Mouse (Mus musculus) lung, embryonic 14.5 days (tissue): ENCODE measurements at regions not wholly inside any gene's neighbourhood (a gene's known extent, or its start where the extent isn't known, plus 50 kb on each side); places are given as distances from the start of the nearest gene placed in this dataset.
"Not testable (repeated sequence)": the region's sequence is repeated elsewhere in the genome, so short reads cannot be mapped to it uniquely, and the experiment has no call there.

Experiments used
- ATAC-seq: fragments of 200-750 bp; cut with Nextera tagmentation; 2 replicates; pipeline ENCODE4 v1.8.0; 2017; ENCODE audit warnings: mild to moderate bottlenecking, moderate TSS enrichment, moderate library complexity; ENCODE audit not compliant: insufficient read depth
- DNase-seq: peaks from one replicate; pipeline ENCODE4 v3.0.0-alpha.2; 2015
- H3K27ac ChIP-seq: fragments of 300-500 bp; sonication (generic); 2 replicates; pipeline ENCODE4 v1.5.1; 2014; ENCODE audit warnings: low read depth, mild to moderate bottlenecking, moderate library complexity
- H3K27me3 ChIP-seq: fragments of 300-500 bp; sonication (generic); 2 replicates; pipeline ENCODE4 v1.6.1; 2014; ENCODE audit warnings: low read length, control low read depth; ENCODE audit not compliant: insufficient read depth
- H3K36me3 ChIP-seq: fragments of 300-500 bp; sonication (generic); 2 replicates; pipeline ENCODE4 v1.6.1; 2014; ENCODE audit warnings: control low read depth; ENCODE audit not compliant: insufficient read depth
- H3K4me1 ChIP-seq: fragments of 300-500 bp; sonication (generic); 2 replicates; pipeline ENCODE4 v1.6.1; 2014; ENCODE audit warnings: antibody characterized with exemption, control low read depth; ENCODE audit not compliant: insufficient read depth
- H3K4me2 ChIP-seq: fragments of 300-500 bp; sonication (generic); 2 replicates; pipeline ENCODE4 v1.6.1; 2014; ENCODE audit warnings: mild to moderate bottlenecking
- H3K4me3 ChIP-seq: fragments of 300-500 bp; sonication (generic); 2 replicates; pipeline ENCODE4 v1.5.1; 2014; ENCODE audit warnings: low read depth, low read length
- H3K9ac ChIP-seq: fragments of 300-500 bp; sonication (generic); 2 replicates; pipeline ENCODE4 v1.6.1; 2014
- H3K9me3 ChIP-seq: fragments of 300-500 bp; sonication (generic); 2 replicates; pipeline ENCODE4 v1.6.1; 2016; ENCODE audit warnings: low read depth, low read length, control low read depth
- CTCF ChIP-seq: IDR thresholded peaks from 2 replicates; pipeline ENCODE4 v1.5.1; 2016; ENCODE audit warnings: antibody characterized with exemption, low read depth
- WGBS: fragments of 180-500 bp; shearing (Covaris S2); extraction: QIAGEN DNeasy Blood & Tissue Kit; methylation state at CpG from one replicate; pipeline ENCODE4 v1.1.7; 2014; 5-methylcytosine and 5-hydroxymethylcytosine counted together

GRCm38 (mm10) chr14:14514440-14515172 is 113.5 kb downstream of the Olfr721-ps1 start:
- 77% methylated on average over 1 of the region's 1 CpGs for WGBS
- DNase-seq = no peak
- Histone ChIP-seq H3K9me3 (no peaks in the 10 kb centered on the region), H3K27ac (no peak overlapping the region), H3K4me3 (no peak overlapping the region), H3K9ac (no peak overlapping the region), H3K4me1 (no peaks in the 10 kb centered on the region), H3K36me3 (no peaks in the 10 kb centered on the region), H3K27me3 (no peaks in the 10 kb centered on the region), H3K4me2 (no peak overlapping the region)
- TF ChIP-seq CTCF = no peak
- ATAC-seq = no peak

GRCm38 (mm10) chr14:14515363-14515762 is 114.3 kb downstream of the Olfr721-ps1 start:
- WGBS = 48% methylated on average over 2 of the region's 2 CpGs

GRCm38 (mm10) chr14:14515918-14516317 is 114.8 kb downstream of the Olfr721-ps1 start:
- Histone ChIP-seq H3K9me3 (no peaks in the 10 kb centered on the region), H3K9ac (no peak overlapping the region), H3K27me3 (no peaks in the 10 kb centered on the region), H3K4me2 (no peak overlapping the region), H3K27ac (no peak overlapping the region), H3K4me1 (no peaks in the 10 kb centered on the region), H3K36me3 (no peaks in the 10 kb centered on the region), H3K4me3 (no peak overlapping the region)
- TF ChIP-seq CTCF = no peak
- WGBS = 71% methylated on average over 5 of the region's 5 CpGs
- DNase-seq (no peak), ATAC-seq (no peak)

More at GRCm38 (mm10) chr14:14515363-14515762, 114.3 kb downstream of the Olfr721-ps1 start:
- Histone ChIP-seq H3K9ac (no peak overlapping the region), H3K9me3 (no peaks in the 10 kb centered on the region), H3K27ac (no peak overlapping the region), H3K27me3 (no peaks in the 10 kb centered on the region), H3K4me1 (no peaks in the 10 kb centered on the region), H3K4me3 (no peak overlapping the region), H3K4me2 (no peak overlapping the region), H3K36me3 (no peaks in the 10 kb centered on the region)
- DNase-seq (no peak), ATAC-seq (no peak)
- TF ChIP-seq CTCF = no peak

GRCm38 (mm10) chr14:14518027-14518426 is 116.9 kb downstream of the Olfr721-ps1 start:
- no peak overlapping the region for H3K9ac ChIP-seq
- no peak for TF ChIP-seq CTCF
- 34% methylated on average over 1 of the region's 1 CpGs for WGBS

DNA sequence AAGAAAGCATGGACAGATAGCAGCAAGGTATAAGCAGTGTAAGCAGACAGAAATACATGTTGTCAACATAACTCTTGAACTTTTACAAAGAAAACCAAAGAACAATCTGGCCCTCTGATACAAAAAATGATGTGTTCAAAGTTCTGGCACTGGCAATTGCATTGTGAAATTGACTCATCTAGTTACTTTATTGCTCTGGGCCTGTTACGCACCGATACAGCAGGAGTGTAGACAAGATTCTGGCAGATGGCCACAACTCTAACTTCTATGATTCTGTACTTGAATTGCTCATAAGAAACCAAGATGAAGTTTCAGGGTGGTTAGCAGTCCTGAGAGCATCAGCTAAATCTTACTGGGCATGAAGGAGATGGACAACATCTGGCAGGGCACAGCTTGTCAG is 117.7 kb downstream of the Olfr721-ps1 start:
- DNase-seq (peak; percentile 24), ATAC-seq (no peak)
- H3K4me3 ChIP-seq = no peak overlapping the region
- WGBS = 50% methylated on average over 2 of the region's 2 CpGs
- no peak for TF ChIP-seq CTCF
- no peak overlapping the region for H3K4me2 ChIP-seq
- H3K4me1 ChIP-seq = no peaks in the 10 kb centered on the region
- H3K9ac ChIP-seq = no peak overlapping the region
- H3K36me3 ChIP-seq = no peaks in the 10 kb centered on the region
- no peaks in the 10 kb centered on the region for H3K9me3 ChIP-seq
- no peaks in the 10 kb centered on the region for H3K27me3 ChIP-seq
- no peak overlapping the region for H3K27ac ChIP-seq

More at GRCm38 (mm10) chr14:14518027-14518426, 116.9 kb downstream of the Olfr721-ps1 start:
- no peaks in the 10 kb centered on the region for H3K4me1 ChIP-seq
- no peaks in the 10 kb centered on the region for H3K9me3 ChIP-seq
- H3K4me3 ChIP-seq = no peak overlapping the region
- no peaks in the 10 kb centered on the region for H3K27me3 ChIP-seq
- no peak overlapping the region for H3K4me2 ChIP-seq
- ATAC-seq = no peak
- H3K36me3 ChIP-seq = no peaks in the 10 kb centered on the region
- no peak overlapping the region for H3K27ac ChIP-seq
- no peak for DNase-seq

GRCm38 (mm10) chr14:14520195-14520594 is 119.1 kb downstream of the Olfr721-ps1 start:
- no peaks in the 10 kb centered on the region for H3K9me3 ChIP-seq
- no peak for DNase-seq
- no peak overlapping the region for H3K27ac ChIP-seq
- H3K4me1 ChIP-seq = no peaks in the 10 kb centered on the region
- no peak for TF ChIP-seq CTCF
- H3K27me3 ChIP-seq = no peaks in the 10 kb centered on the region
- no peaks in the 10 kb centered on the region for H3K36me3 ChIP-seq
- ATAC-seq = no peak; the same call in 1 of the 2 replicates
- H3K4me2 ChIP-seq = no peak overlapping the region
- H3K9ac ChIP-seq = no peak overlapping the region
- no peak overlapping the region for H3K4me3 ChIP-seq

DNA sequence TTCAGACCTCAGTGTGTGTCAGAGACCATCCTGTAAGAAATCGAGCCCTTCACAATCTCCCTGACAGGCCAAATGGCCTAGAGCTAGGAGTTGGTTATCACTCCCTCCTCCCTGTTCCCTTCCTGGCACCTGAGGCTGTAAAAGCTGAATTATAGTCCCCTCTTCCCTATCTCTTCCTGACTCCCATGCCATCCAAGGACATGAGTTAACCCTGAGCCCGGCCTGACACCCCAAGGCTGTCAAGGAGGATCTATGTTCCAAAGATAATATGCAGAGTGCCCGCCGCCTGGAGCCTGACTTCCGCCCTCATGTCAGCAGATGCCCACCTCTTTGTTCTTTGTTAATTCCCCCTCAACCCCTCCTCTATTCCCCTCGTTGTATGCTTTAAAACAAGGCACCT is 120.2 kb downstream of the Olfr721-ps1 start:
- ATAC-seq, H3K9me3 ChIP-seq, H3K36me3 ChIP-seq, H3K27ac ChIP-seq, H3K9ac ChIP-seq, DNase-seq, H3K4me2 ChIP-seq, H3K27me3 ChIP-seq, H3K4me3 ChIP-seq, H3K4me1 ChIP-seq: not testable (repeated sequence)
- 53% methylated on average over 6 of the region's 6 CpGs for WGBS
